Mouse (Mus musculus) liver, embryonic 14.5 days (tissue): ENCODE measurements at regions not wholly inside any gene's neighbourhood (a gene's known extent, or its start where the extent isn't known, plus 50 kb on each side); places are given as distances from the start of the nearest gene placed in this dataset.

Experiments used
- ATAC-seq: fragments of 200-750 bp; cut with Nextera tagmentation; 2 replicates; pipeline ENCODE4 v1.8.0; 2017; ENCODE audit warnings: moderate number of reproducible peaks, mild to moderate bottlenecking, moderate library complexity; ENCODE audit not compliant: insufficient read depth
- DNase-seq, 3 experiments: peaks; one replicate each; pipeline ENCODE4 v3.0.0-alpha.2; 2012 to 2013; ENCODE audit warnings: low read depth in 3 of 3, low spot score in 3 of 3
- H3K27ac ChIP-seq: fragments of 300-500 bp; sonication (generic); 2 replicates; pipeline ENCODE4 v1.5.1; 2014; ENCODE audit warnings: moderate library complexity, mild to moderate bottlenecking, control low read depth, inconsistent platforms
- H3K27me3 ChIP-seq: fragments of 300-500 bp; sonication (generic); 2 replicates; pipeline ENCODE4 v1.6.1; 2014; ENCODE audit warnings: mild to moderate bottlenecking, low read length, moderate library complexity; ENCODE audit not compliant: control insufficient read depth, insufficient read depth
- H3K36me3 ChIP-seq: fragments of 300-500 bp; sonication (generic); replicated peaks from 2 replicates; pipeline ENCODE4 v1.6.1; 2014; ENCODE audit warnings: low read depth; ENCODE audit not compliant: control insufficient read depth, insufficient read depth
- H3K4me1 ChIP-seq, 2 experiments: fragments of 200-500 bp in 1 of 2; fragments of 300-500 bp in 1 of 2; sonication (generic) in 1 of 2; replicated peaks; 2 replicates each; pipeline ENCODE4 v1.6.1; 2012 to 2014; ENCODE audit warnings: antibody characterized with exemption in 1 of 2, inconsistent platforms in 1 of 2, low read length in 1 of 2; ENCODE audit not compliant: control insufficient read depth in 2 of 2, insufficient read depth in 2 of 2
- H3K4me2 ChIP-seq: fragments of 300-500 bp; sonication (generic); 2 replicates; pipeline ENCODE4 v1.6.1; 2014; ENCODE audit warnings: low read depth, mild to moderate bottlenecking, control low read depth, moderate library complexity
- H3K4me3 ChIP-seq, 2 experiments: fragments of 200-500 bp in 1 of 2; fragments of 300-500 bp in 1 of 2; sonication (generic) in 1 of 2; 2 replicates each; pipeline ENCODE4 v1.5.1; 2012 to 2014; ENCODE audit warnings: low read depth in 2 of 2, low read length in 2 of 2, mild to moderate bottlenecking in 2 of 2, control low read depth in 1 of 2, inconsistent platforms in 1 of 2, moderate library complexity in 1 of 2; ENCODE audit not compliant: insufficient read depth in 1 of 2
- H3K9ac ChIP-seq: fragments of 300-500 bp; sonication (generic); replicated peaks from 2 replicates; pipeline ENCODE4 v1.6.1; 2014; ENCODE audit warnings: mild to moderate bottlenecking, control low read depth, moderate library complexity
- H3K9me3 ChIP-seq: fragments of 300-500 bp; sonication (generic); 2 replicates; pipeline ENCODE4 v1.6.1; 2016; ENCODE audit warnings: low read length, mixed read lengths; ENCODE audit not compliant: control insufficient read depth
- CTCF ChIP-seq: IDR thresholded peaks from 2 replicates; pipeline ENCODE4 v1.5.1; 2016; ENCODE audit warnings: antibody characterized with exemption, low read depth, control low read depth
- EP300 ChIP-seq: IDR thresholded peaks from 2 replicates; pipeline ENCODE4 v1.6.1; 2016; ENCODE audit warnings: antibody characterized with exemption, low read depth
- WGBS: fragments of 180-500 bp; shearing (Covaris S2); extraction: QIAGEN DNeasy Blood & Tissue Kit; methylation state at CpG from one replicate; pipeline ENCODE4 v1.1.7; 2014; ENCODE audit not compliant: insufficient replicate concordance; 5-methylcytosine and 5-hydroxymethylcytosine counted together

DNA sequence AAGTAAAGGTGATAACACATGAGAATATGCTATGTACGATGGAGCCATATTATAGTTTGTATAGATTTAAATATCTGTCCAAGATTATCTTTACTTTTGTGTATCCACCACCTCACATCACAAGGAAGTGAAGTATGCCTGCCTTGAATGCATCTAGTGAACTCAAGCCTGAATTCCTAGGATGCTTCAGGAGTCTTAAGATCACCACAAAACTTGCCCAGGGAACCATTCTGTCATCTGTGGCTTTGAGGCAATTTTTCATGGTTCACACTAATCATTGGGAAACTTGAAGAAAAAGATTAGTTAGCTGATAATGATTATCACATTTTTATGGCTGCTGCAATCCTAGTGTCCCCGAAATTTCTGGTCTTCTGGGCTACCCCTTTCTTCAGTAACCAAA lies 288.5 kb upstream of the BC052040 start:
- no peak for ATAC-seq
- DNase-seq: no peak
- no peak overlapping the region for H3K27ac ChIP-seq
- H3K4me1 ChIP-seq: no peaks in the 10 kb centered on the region
- WGBS: 50% methylated on average over 2 of the region's 2 CpGs
- no peaks in the 10 kb centered on the region for H3K9me3 ChIP-seq
- H3K36me3 ChIP-seq: no peaks in the 10 kb centered on the region
- no peak overlapping the region for H3K4me3 ChIP-seq
- H3K27me3 ChIP-seq: no peaks in the 10 kb centered on the region
- TF ChIP-seq EP300 (no peak), CTCF (no peak)
- no peak overlapping the region for H3K4me2 ChIP-seq
- no peak overlapping the region for H3K9ac ChIP-seq

DNA sequence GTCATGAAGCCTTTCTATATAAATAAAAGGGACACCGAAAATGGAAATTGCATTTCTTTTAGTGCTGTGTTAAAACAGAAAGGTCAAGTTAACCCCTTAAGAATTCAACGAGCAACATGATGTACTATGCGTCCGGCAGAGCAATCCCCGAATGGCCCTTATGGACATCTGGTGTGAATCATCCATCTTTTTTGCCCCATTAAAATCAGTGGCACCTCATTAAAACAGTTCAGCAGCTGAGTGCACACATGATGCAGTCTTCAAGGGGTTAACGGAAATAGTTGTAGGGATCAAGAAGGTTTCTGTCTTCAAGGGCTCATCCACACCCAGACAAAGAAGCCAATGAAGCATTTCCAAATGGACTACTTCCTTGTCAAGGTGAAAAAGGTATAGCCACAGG lies 284.1 kb upstream of the BC052040 start:
- Histone ChIP-seq H3K4me3 (no peak overlapping the region), H3K27ac (no peak overlapping the region), H3K27me3 (no peaks in the 10 kb centered on the region), H3K36me3 (no peaks in the 10 kb centered on the region), H3K4me2 (no peak overlapping the region), H3K4me1 (no peaks in the 10 kb centered on the region), H3K9ac (no peak overlapping the region), H3K9me3 (no peaks in the 10 kb centered on the region)
- DNase-seq (no peak), ATAC-seq (no peak)
- 75% methylated on average over 6 of the region's 6 CpGs for WGBS
- TF ChIP-seq CTCF: no peak
- no peak for TF ChIP-seq EP300

DNA sequence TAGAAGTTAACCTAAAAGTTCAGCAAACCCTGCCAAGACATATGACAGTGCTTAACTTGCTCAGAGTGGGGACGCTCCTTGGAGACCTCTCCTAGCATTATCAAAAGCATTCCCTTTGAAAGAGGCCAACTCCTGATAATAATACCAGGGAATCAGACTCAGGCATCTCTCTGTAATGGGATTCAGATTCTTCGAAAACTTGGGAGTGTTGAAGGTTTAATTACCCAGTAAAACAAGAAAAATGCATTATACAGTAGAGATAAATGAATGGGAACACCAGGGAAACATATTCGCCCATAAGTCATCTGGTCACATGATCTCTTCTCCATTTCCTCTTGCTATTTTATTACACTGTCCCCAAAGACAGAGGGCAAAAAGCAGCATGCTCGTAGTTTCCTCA lies 274.3 kb upstream of the BC052040 start:
- H3K4me1 ChIP-seq: no peaks in the 10 kb centered on the region
- no peak overlapping the region for H3K9ac ChIP-seq
- H3K9me3 ChIP-seq: no peaks in the 10 kb centered on the region
- H3K4me3 ChIP-seq: no peak overlapping the region
- ATAC-seq (no peak), DNase-seq (no peak)
- whole genome bisulfite sequencing: 55% methylated on average over 4 of the region's 4 CpGs
- no peak for TF ChIP-seq CTCF
- TF ChIP-seq EP300: no peak
- H3K27ac ChIP-seq: no peak overlapping the region
- H3K27me3 ChIP-seq: no peaks in the 10 kb centered on the region
- no peak overlapping the region for H3K4me2 ChIP-seq
- H3K36me3 ChIP-seq: no peaks in the 10 kb centered on the region

DNA sequence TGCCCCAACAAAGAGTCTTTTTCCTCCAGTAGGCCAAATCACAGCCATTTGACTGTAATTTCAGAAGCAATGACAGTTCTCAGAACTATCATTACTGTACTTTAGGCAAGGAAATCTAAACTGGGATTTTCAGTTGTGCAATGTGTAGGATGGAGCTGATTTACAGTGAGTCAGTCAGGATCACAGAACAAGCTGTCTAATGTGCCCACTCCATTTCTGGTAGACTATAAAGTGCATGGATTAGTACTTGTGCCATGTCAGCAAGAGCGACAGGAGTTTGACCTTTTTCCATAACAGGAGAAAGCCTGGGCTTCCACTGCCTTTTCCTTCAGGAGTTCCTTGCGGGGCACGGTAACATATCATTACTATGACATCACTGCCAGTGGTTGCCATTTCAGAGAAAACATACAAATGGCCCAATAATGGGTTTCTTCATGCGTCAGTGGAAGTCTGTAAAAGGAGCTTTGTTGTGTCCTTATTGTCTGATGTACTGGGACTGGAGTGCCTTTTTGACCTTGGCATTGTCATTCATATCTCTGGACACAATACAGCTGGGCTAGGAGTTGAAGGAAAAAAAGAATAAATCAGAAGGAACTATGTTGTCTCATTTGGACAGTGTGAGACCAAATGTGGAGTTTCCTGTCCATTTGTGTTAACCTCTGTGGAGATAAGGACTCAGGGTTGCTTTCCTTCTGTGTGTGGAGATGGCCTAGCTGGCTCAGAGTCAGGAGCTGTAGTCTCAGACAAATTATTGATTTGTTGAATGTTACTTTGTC lies 271.5 kb upstream of the BC052040 start:
- no peak overlapping the region for H3K27ac ChIP-seq
- no peak for DNase-seq

DNA sequence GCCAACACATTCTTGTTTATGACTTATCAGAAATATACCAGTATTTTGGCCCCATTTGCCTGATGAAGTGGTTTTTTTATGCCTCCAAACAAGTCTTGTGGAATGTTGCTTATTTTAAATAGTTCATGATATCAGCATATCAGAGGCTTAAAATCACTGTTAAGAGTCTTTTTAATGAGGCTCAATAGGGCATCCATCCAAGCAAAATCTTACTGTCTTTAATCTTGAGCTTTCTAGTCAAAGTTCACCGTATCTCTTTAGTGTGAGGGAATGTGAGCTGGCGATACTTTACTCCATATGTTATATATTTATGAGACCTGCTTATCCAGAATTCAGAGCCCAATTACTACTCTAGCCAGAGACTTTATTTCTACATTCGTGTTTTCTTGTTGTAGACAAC lies 263.0 kb upstream of the BC052040 start:
- no peak for ATAC-seq
- no peaks in the 10 kb centered on the region for H3K9me3 ChIP-seq
- WGBS: 67% methylated on average over 3 of the region's 3 CpGs
- no peak overlapping the region for H3K27ac ChIP-seq
- TF ChIP-seq EP300 (no peak), CTCF (no peak)
- H3K4me3 ChIP-seq: no peak overlapping the region
- H3K9ac ChIP-seq: no peak overlapping the region
- DNase-seq: no peak
- H3K4me2 ChIP-seq: no peak overlapping the region
- H3K36me3 ChIP-seq: no peaks in the 10 kb centered on the region
- no peaks in the 10 kb centered on the region for H3K4me1 ChIP-seq
- no peaks in the 10 kb centered on the region for H3K27me3 ChIP-seq

More for the DNA sequence above, 271.5 kb upstream of the BC052040 start:
- WGBS: 41% methylated on average over 4 of the region's 4 CpGs
- Histone ChIP-seq H3K4me3 (no peak overlapping the region), H3K9ac (no peak overlapping the region), H3K4me1 (no peaks in the 10 kb centered on the region), H3K9me3 (no peaks in the 10 kb centered on the region), H3K27me3 (no peaks in the 10 kb centered on the region), H3K4me2 (no peak overlapping the region), H3K36me3 (no peaks in the 10 kb centered on the region)
- peak; percentile 51; the same call in 1 of the 2 replicates for ATAC-seq
- TF ChIP-seq CTCF (no peak), EP300 (no peak)
